In genomic region chr13:15538389-15538788, GRCm38 (mm10) we compare ENCODE assay signal across 21 mouse cellular contexts.
A peak's percentile ranks its signal among the peaks of the same experiment; 100 is the strongest.
DNase-seq lines count a peak whose midpoint lies in the region; ATAC-seq and TF ChIP-seq lines count a peak whose summit lies in the region.
"Had no signal": no experiment of that assay in that cellular context is flagged by ENCODE, and none has a peak within 500 bp of the region (broad histone marks: within the 10 kb centered on the region; RNA-seq: fewer than 3 reads in every experiment).

No protein-coding gene starts in this region.

- WGBS in kidney, embryonic 15.5 days: 83% methylated on average over 2 of the region's 2 CpGs
- WGBS in lung, adult 2 months: 48% methylated on average over 2 of the region's 2 CpGs
- WGBS in lung, embryonic 14.5 days: 63% methylated on average over 2 of the region's 2 CpGs

- TF ChIP-seq POLR2A in lung, adult 2 months (IDR thresholded peaks at IDR 0.05; ENCODE audit: borderline replicate concordance, extremely low read depth, low read depth, low read length): no peak

- TF ChIP-seq CTCF in lung, adult 2 months (IDR thresholded peaks at IDR 0.05; ENCODE audit: insufficient read depth, low read length): no peak
- TF ChIP-seq CTCF in lung, embryonic 14.5 days (IDR thresholded peaks at IDR 0.05; ENCODE audit: low read depth): no peak

- no peaks in the 10 kb centered on the region for H3K9me3 ChIP-seq in kidney, embryonic 15.5 days (replicated peaks)
- H3K9me3 ChIP-seq in lung, embryonic 14.5 days (ENCODE audit: low read depth, low read length): no peaks in the 10 kb centered on the region
- H3K9me3 ChIP-seq: embryonic facial prominence, embryonic 13.5 days; heart, embryonic 10.5 days; hindbrain, embryonic 12.5 days; midbrain, embryonic 12.5 days; neural tube, embryonic 15.5 days had no signal

- intact Hi-C loops in left cerebral cortex, postnatal 25 days (cut with DNase I): no loop called here

- no peak overlapping the region for H3K4me2 ChIP-seq in kidney, embryonic 15.5 days
- no peak overlapping the region for H3K4me2 ChIP-seq in lung, embryonic 14.5 days
- H3K4me2 ChIP-seq: embryonic facial prominence, embryonic 13.5 days; hindbrain, embryonic 12.5 days; midbrain, embryonic 12.5 days; neural tube, embryonic 15.5 days had no signal

- H3K36me3 ChIP-seq in kidney, embryonic 15.5 days: no peaks in the 10 kb centered on the region
- H3K36me3 ChIP-seq in lung, embryonic 14.5 days (ENCODE audit: insufficient read depth): no peaks in the 10 kb centered on the region
- H3K36me3 ChIP-seq: embryonic facial prominence, embryonic 13.5 days; heart, embryonic 10.5 days; hindbrain, embryonic 12.5 days; midbrain, embryonic 12.5 days; neural tube, embryonic 15.5 days had no signal

- H3K27ac ChIP-seq in kidney, embryonic 15.5 days: no peak overlapping the region
- no peak overlapping the region for H3K27ac ChIP-seq in lung, embryonic 14.5 days (ENCODE audit: low read depth)
- H3K27ac ChIP-seq: embryonic facial prominence, embryonic 13.5 days; gastrocnemius, adult 2 months; heart, embryonic 10.5 days; hindbrain, embryonic 12.5 days; midbrain, embryonic 12.5 days; neural tube, embryonic 15.5 days had no signal

- no peak for ATAC-seq in kidney, embryonic 15.5 days (replicated peaks; ENCODE audit: low FRiP score)
- ATAC-seq in lung, embryonic 14.5 days (ENCODE audit: insufficient read depth): 0 out of 2 replicates have a peak, but pooled peaks have one; percentile 39
- ATAC-seq: activated CD4-positive, CD25-positive, alpha-beta regulatory T cell, adult 4 months had no signal

- H3K4me3 ChIP-seq in kidney, embryonic 15.5 days (replicated peaks): no peak overlapping the region
- no peak overlapping the region for H3K4me3 ChIP-seq in lung, adult 2 months (replicated peaks; ENCODE audit: extremely low read depth, low read depth, low read length)
- no peak overlapping the region for H3K4me3 ChIP-seq in lung, embryonic 14.5 days (ENCODE audit: low read depth, low read length)
- H3K4me3 ChIP-seq: embryonic facial prominence, embryonic 13.5 days; erythroblast, embryonic 14.5 days; gastrocnemius, adult 2 months; heart, embryonic 10.5 days; hindbrain, embryonic 12.5 days; midbrain, embryonic 12.5 days; neural tube, embryonic 15.5 days had no signal

- H3K9ac ChIP-seq in kidney, embryonic 15.5 days: no peak overlapping the region
- H3K9ac ChIP-seq in lung, embryonic 14.5 days: no peak overlapping the region
- H3K9ac ChIP-seq: embryonic facial prominence, embryonic 13.5 days; hindbrain, embryonic 12.5 days; midbrain, embryonic 12.5 days; neural tube, embryonic 15.5 days had no signal

- peak; percentile 33 for DNase-seq in kidney, adult 11 months
- DNase-seq in lung, adult 2 months: peak; percentile 16
- no peak for DNase-seq in lung, postnatal 4 days
- peak; percentile 54 for DNase-seq in lung, embryonic 14.5 days
- peak; percentile 63 for DNase-seq in lung, postnatal 36 days
- no peak for DNase-seq in thymus, postnatal 36 days
- no peak for DNase-seq in left cerebral cortex, postnatal 25 days (ENCODE audit: low spot score in 2 of 2)
- DNase-seq: adrenal gland, postnatal 10 days; embryo, embryonic 11 days; gastrocnemius, adult 2 months; layer of hippocampus, adult 9-11 months; left cerebral cortex, postnatal 4 days; right cerebral cortex, adult 18-20 months had no signal

- H3K4me1 ChIP-seq in kidney, embryonic 15.5 days: peaks cover 36% of the 10 kb centered on the region
- H3K4me1 ChIP-seq in lung, adult 2 months (ENCODE audit: control insufficient read depth, insufficient read depth, low read length): peaks cover 5% of the 10 kb centered on the region
- peaks cover 29% of the 10 kb centered on the region; the same call in 1 of the 2 replicates for H3K4me1 ChIP-seq in lung, embryonic 14.5 days (ENCODE audit: insufficient read depth)

- no peaks in the 10 kb centered on the region for H3K27me3 ChIP-seq in kidney, embryonic 15.5 days
- H3K27me3 ChIP-seq in lung, embryonic 14.5 days (ENCODE audit: insufficient read depth, low read length): no peaks in the 10 kb centered on the region
- H3K27me3 ChIP-seq: embryonic facial prominence, embryonic 13.5 days; hindbrain, embryonic 12.5 days; midbrain, embryonic 12.5 days; neural tube, embryonic 15.5 days had no signal

Comparison
In these comparisons a context has a peak if more than half of its experiments do, and no peak if none do; other contexts are left out.
1. DNase-seq: peak in kidney, adult 11 months (single experiment), lung, adult 2 months (single experiment), lung, embryonic 14.5 days (single experiment) and lung, postnatal 36 days (single experiment); none in lung, postnatal 4 days (0 of 2), thymus, postnatal 36 days (0 of 2) and left cerebral cortex, postnatal 25 days (0 of 2).